Mouse (Mus musculus): ENCODE results near the gene Spint2. TPM values are rescaled to one million over a fixed set of nuclear protein-coding genes. Genes with fewer than 3 reads are reported as not detected.
A peak's percentile ranks its signal among the peaks of the same experiment; 100 is the strongest.

The Spint2 gene
- total and polyA plus RNA-seq, 2 experiments from 2014 or later, result 46.6 to 81.6 TPM

DNA sequence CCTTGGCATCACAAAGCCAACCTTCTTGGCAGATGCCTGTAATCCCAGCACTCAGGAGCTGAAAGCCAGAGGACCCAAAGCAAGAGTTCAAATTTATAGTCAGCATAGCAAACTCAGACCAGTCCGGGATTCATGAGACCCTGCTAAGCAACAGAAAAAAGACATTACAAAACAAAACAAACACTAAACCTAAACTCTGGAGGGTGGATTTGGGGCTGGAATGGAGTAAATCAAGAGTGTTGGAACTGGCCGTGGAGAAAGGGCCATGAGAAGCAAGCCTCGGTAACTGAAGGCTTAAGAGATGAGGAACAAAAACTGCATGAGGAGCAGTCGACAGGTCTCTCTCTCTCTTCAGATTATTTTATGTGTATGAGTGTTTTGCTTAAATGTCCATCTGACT lies 2.2 kb upstream of the Spint2 start:
- Histone ChIP-seq H3K36me3 (replicated peaks; ENCODE audit: control insufficient read depth, insufficient read depth, low read length) (no peaks in the 10 kb centered on the region), H3K9me3 (replicated peaks; ENCODE audit: control insufficient read depth, low read length) (no peaks in the 10 kb centered on the region), H3K4me2 (ENCODE audit: low read depth, low read length) (no peak overlapping the region), H3K4me1 (ENCODE audit: control insufficient read depth, insufficient read depth) (peaks cover 22% of the 10 kb centered on the region), H3K9ac (replicated peaks; ENCODE audit: low read depth, low read length) (no peak overlapping the region), H3K27ac (ENCODE audit: low read depth) (no peak overlapping the region), H3K27me3 (ENCODE audit: control insufficient read depth, insufficient read depth, low read length) (no peaks in the 10 kb centered on the region; the same call in 1 of the 2 replicates), H3K4me3 (ENCODE audit: low read depth, low read length) (no peak overlapping the region)
- no peak for TF ChIP-seq EP300 (IDR thresholded peaks at IDR 0.05; ENCODE audit: low read depth)
- TF ChIP-seq CTCF (IDR thresholded peaks at IDR 0.05; ENCODE audit: low read depth), result no peak
- DNase-seq (ENCODE audit: low spot score) (no peak), ATAC-seq (ENCODE audit: insufficient read depth, low read depth) (no peak)
- 74% methylated on average over 4 of the region's 4 CpGs for WGBS

DNA sequence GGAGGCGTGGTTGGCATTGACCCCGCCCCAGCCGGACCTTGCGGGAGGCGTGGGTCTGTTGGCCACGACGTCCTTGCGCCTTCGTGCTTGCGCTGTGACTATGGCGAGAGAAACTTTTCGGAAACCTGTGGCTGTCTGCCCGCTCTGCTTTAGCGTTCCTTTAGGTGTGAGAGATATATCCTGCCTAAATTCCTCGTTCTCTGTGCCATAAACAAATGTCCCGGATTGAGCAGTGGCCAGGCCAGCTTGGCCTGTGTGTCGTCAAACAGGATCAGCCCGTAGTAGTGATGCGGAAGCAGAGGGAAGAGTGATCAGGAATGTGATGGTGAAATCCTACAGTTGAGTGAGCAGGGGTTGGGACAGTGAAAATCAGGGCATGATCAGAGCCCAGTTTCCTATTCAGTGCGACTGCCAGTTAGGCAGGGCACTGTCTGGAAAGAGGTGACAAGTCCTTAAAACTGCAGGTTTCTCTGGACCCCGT lies 402 bp upstream of the Spint2 start:
- H3K4me1 ChIP-seq (ENCODE audit: control insufficient read depth, insufficient read depth), result peaks cover 20% of the 10 kb centered on the region
- H3K27ac ChIP-seq (ENCODE audit: low read depth), result no peak overlapping the region
- ATAC-seq (ENCODE audit: insufficient read depth, low read depth) (peak; percentile 9; the same call in 1 of the 2 replicates), DNase-seq (ENCODE audit: low spot score) (no peak)
- TF ChIP-seq CTCF (IDR thresholded peaks at IDR 0.05; ENCODE audit: low read depth), result no peak
- no peak for TF ChIP-seq EP300 (IDR thresholded peaks at IDR 0.05; ENCODE audit: low read depth)
- H3K4me3 ChIP-seq (ENCODE audit: low read depth, low read length), result peak overlapping the region; percentile 66
- H3K36me3 ChIP-seq (replicated peaks; ENCODE audit: control insufficient read depth, insufficient read depth, low read length), result no peaks in the 10 kb centered on the region
- H3K9me3 ChIP-seq (replicated peaks; ENCODE audit: control insufficient read depth, low read length), result no peaks in the 10 kb centered on the region
- H3K27me3 ChIP-seq (ENCODE audit: control insufficient read depth, insufficient read depth, low read length), result no peaks in the 10 kb centered on the region; the same call in 1 of the 2 replicates
- peak overlapping the region; percentile 69 for H3K9ac ChIP-seq (replicated peaks; ENCODE audit: low read depth, low read length)
- WGBS, result 12% methylated on average over 21 of the region's 21 CpGs
- H3K4me2 ChIP-seq (ENCODE audit: low read depth, low read length), result peak overlapping the region; percentile 97

DNA sequence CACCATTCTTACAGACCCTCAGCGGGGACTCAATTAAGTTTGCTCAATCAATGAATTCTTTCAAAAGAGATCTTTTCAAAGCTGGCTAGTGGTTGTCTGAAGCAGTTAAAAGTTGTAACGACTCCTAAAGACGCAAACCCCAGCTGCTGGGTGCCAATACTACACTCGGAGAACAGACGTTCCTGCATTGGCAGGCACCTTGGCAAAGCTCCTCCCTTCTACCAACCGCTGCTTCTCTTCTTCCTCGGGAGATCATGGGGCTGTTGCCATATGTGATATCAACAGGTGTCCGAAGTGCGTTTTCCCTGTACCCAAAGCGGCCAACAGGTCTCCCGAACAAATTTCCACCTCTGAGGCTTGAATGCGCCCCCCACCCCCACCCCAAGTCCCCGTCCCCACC lies 911 bp downstream of the Spint2 start:
- peak overlapping the region; percentile 66 for H3K4me3 ChIP-seq (ENCODE audit: low read depth, low read length)
- TF ChIP-seq CTCF (IDR thresholded peaks at IDR 0.05; ENCODE audit: low read depth), result no peak
- no peak for TF ChIP-seq EP300 (IDR thresholded peaks at IDR 0.05; ENCODE audit: low read depth)
- peak overlapping the region; percentile 69 for H3K9ac ChIP-seq (replicated peaks; ENCODE audit: low read depth, low read length)
- ATAC-seq (ENCODE audit: insufficient read depth, low read depth) (no peak), DNase-seq (ENCODE audit: low spot score) (no peak)
- H3K36me3 ChIP-seq (replicated peaks; ENCODE audit: control insufficient read depth, insufficient read depth, low read length), result no peaks in the 10 kb centered on the region
- no peaks in the 10 kb centered on the region; the same call in 1 of the 2 replicates for H3K27me3 ChIP-seq (ENCODE audit: control insufficient read depth, insufficient read depth, low read length)
- H3K4me2 ChIP-seq (ENCODE audit: low read depth, low read length), result peak overlapping the region; percentile 97
- peak overlapping the region; percentile 78; the same call in 1 of the 2 replicates for H3K27ac ChIP-seq (ENCODE audit: low read depth)
- 17% methylated on average over 13 of the region's 13 CpGs for WGBS
- peaks cover 27% of the 10 kb centered on the region for H3K4me1 ChIP-seq (ENCODE audit: control insufficient read depth, insufficient read depth)
- H3K9me3 ChIP-seq (replicated peaks; ENCODE audit: control insufficient read depth, low read length), result no peaks in the 10 kb centered on the region

DNA sequence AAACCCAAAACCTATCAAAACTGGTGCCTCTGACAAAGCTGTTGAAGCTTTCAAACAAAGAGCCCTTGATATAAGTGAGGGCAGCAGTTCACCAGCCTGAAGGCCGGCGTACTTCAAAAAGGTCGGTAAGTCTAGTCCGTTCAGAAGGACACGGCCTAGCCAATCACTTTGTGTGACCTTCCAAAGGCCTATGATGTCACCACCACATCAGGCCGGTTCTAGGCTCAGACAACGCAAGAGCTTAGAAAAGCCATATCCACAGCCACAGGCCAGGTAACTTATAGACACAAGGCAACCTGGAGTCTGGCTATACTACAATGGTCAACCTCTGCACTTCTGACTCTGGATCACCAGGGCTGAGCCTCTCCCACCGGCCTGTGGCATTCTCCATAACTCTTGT lies 1.8 kb downstream of the Spint2 start:
- DNase-seq (ENCODE audit: low spot score) (no peak), ATAC-seq (ENCODE audit: insufficient read depth, low read depth) (0 out of 2 replicates have a peak, but pooled peaks have one; percentile 22)
- no peak overlapping the region for H3K4me3 ChIP-seq (ENCODE audit: low read depth, low read length)
- no peaks in the 10 kb centered on the region for H3K36me3 ChIP-seq (replicated peaks; ENCODE audit: control insufficient read depth, insufficient read depth, low read length)
- no peaks in the 10 kb centered on the region for H3K9me3 ChIP-seq (replicated peaks; ENCODE audit: control insufficient read depth, low read length)
- TF ChIP-seq EP300 (IDR thresholded peaks at IDR 0.05; ENCODE audit: low read depth) (no peak), CTCF (IDR thresholded peaks at IDR 0.05; ENCODE audit: low read depth) (no peak)
- no peak overlapping the region; the same call in 1 of the 2 replicates for H3K9ac ChIP-seq (replicated peaks; ENCODE audit: low read depth, low read length)
- H3K4me2 ChIP-seq (ENCODE audit: low read depth, low read length), result peak overlapping the region; percentile 97; the same call in 1 of the 2 replicates
- peak overlapping the region; percentile 1; the same call in 1 of the 2 replicates for H3K27ac ChIP-seq (ENCODE audit: low read depth)
- WGBS, result 30% methylated on average over 8 of the region's 8 CpGs
- no peaks in the 10 kb centered on the region; the same call in 1 of the 2 replicates for H3K27me3 ChIP-seq (ENCODE audit: control insufficient read depth, insufficient read depth, low read length)
- peaks cover 27% of the 10 kb centered on the region for H3K4me1 ChIP-seq (ENCODE audit: control insufficient read depth, insufficient read depth)

DNA sequence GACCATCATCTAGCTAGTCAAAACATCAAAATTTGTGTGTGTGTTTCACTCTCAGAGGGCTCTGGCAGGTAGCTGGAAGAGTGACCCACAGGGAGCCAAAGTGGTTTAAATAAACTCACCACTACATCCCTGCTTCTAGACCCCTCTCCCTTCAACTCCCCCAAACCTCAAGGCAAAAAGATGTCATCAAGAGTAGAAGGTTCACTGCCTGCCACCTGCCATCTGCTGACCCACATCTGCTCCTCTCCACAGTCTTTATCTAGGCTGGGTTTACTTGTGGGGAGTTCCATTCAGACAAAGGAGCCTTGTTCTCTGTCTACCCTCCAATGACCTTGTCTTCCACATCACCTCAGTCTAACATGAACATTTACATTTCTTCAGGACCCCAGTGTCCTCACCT lies 2.5 kb downstream of the Spint2 start:
- no peak overlapping the region; the same call in 1 of the 2 replicates for H3K4me2 ChIP-seq (ENCODE audit: low read depth, low read length)
- no peak for TF ChIP-seq CTCF (IDR thresholded peaks at IDR 0.05; ENCODE audit: low read depth)
- H3K4me3 ChIP-seq (ENCODE audit: low read depth, low read length), result no peak overlapping the region
- H3K9me3 ChIP-seq (replicated peaks; ENCODE audit: control insufficient read depth, low read length), result no peaks in the 10 kb centered on the region
- no peak for ATAC-seq (ENCODE audit: insufficient read depth, low read depth)
- peak overlapping the region; percentile 1; the same call in 1 of the 2 replicates for H3K27ac ChIP-seq (ENCODE audit: low read depth)
- no peaks in the 10 kb centered on the region; the same call in 1 of the 2 replicates for H3K27me3 ChIP-seq (ENCODE audit: control insufficient read depth, insufficient read depth, low read length)
- H3K36me3 ChIP-seq (replicated peaks; ENCODE audit: control insufficient read depth, insufficient read depth, low read length), result no peaks in the 10 kb centered on the region
- H3K4me1 ChIP-seq (ENCODE audit: control insufficient read depth, insufficient read depth), result peaks cover 31% of the 10 kb centered on the region
- DNase-seq (ENCODE audit: low spot score), result no peak
- H3K9ac ChIP-seq (replicated peaks; ENCODE audit: low read depth, low read length), result no peak overlapping the region

DNA sequence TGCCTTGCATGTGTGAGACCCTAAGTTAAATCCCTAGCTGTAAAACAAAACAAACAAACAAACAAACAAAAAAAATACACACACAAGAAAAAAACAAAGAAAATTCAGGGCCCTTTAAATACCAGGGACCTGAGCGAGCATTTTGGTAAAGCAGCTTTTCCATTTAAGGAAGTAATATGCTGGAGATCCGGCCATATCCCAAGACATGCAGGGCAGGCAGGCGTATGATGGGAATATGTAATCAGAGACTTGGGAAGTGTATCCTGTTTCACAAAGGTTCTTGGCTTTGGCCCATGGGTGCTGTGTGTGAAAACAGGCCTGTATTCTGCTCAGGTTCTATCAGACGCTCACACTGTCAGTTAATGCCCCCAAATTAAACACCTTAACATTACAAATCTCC lies 4.2 kb downstream of the Spint2 start:
- H3K4me2 ChIP-seq (ENCODE audit: low read depth, low read length), result no peak overlapping the region
- WGBS, result 64% methylated on average over 4 of the region's 4 CpGs
- no peak overlapping the region for H3K27ac ChIP-seq (ENCODE audit: low read depth)
- H3K27me3 ChIP-seq (ENCODE audit: control insufficient read depth, insufficient read depth, low read length), result no peaks in the 10 kb centered on the region; the same call in 1 of the 2 replicates
- TF ChIP-seq CTCF (IDR thresholded peaks at IDR 0.05; ENCODE audit: low read depth), result no peak
- no peak for TF ChIP-seq EP300 (IDR thresholded peaks at IDR 0.05; ENCODE audit: low read depth)
- ATAC-seq (ENCODE audit: insufficient read depth, low read depth) (no peak), DNase-seq (ENCODE audit: low spot score) (no peak)
- H3K9me3 ChIP-seq (replicated peaks; ENCODE audit: control insufficient read depth, low read length), result no peaks in the 10 kb centered on the region
- H3K4me3 ChIP-seq (ENCODE audit: low read depth, low read length), result no peak overlapping the region
- H3K4me1 ChIP-seq (ENCODE audit: control insufficient read depth, insufficient read depth), result peaks cover 36% of the 10 kb centered on the region
- H3K9ac ChIP-seq (replicated peaks; ENCODE audit: low read depth, low read length), result no peak overlapping the region
- H3K36me3 ChIP-seq (replicated peaks; ENCODE audit: control insufficient read depth, insufficient read depth, low read length), result no peaks in the 10 kb centered on the region
